Mouse (Mus musculus) megakaryocyte, embryonic 14.5 days (primary cell): ENCODE results near the gene Fbxl14.

ENCODE experiments used
- FLI1 ChIP-seq: IDR thresholded peaks from 2 replicates; pipeline ENCODE4 v1.6.1; 2012; ENCODE audit warnings: low read length, inconsistent platforms, mixed read lengths
- GATA1 ChIP-seq: IDR thresholded peaks from 3 replicates; pipeline ENCODE4 v1.6.1; 2012; ENCODE audit warnings: mixed read lengths, low read length, inconsistent platforms, borderline replicate concordance

- TF ChIP-seq GATA1 = no peak
- TF ChIP-seq FLI1 = no peak
Measured at GRCm38 (mm10) chr6:119466921-119467784, 12.3 kb upstream of the Fbxl14 start.
